ENCODE assay signal across 20 mouse cellular contexts in genomic region chr6:71279418-71279817, GRCm38 (mm10). TPM values are rescaled to one million over a fixed set of nuclear protein-coding genes. Genes with fewer than 3 reads are reported as not detected.
DNase-seq lines count a peak whose midpoint lies in the region; ATAC-seq and TF ChIP-seq lines count a peak whose summit lies in the region.
"Had no signal": no experiment of that assay in that cellular context is flagged by ENCODE, and none has a peak within 500 bp of the region (broad histone marks: within the 10 kb centered on the region; RNA-seq: fewer than 3 reads in every experiment).

No protein-coding gene starts in this region.

- no peaks in the 10 kb centered on the region for H3K27me3 ChIP-seq in kidney, postnatal 0 days (ENCODE audit: insufficient read depth, low read length)
- H3K27me3 ChIP-seq: embryonic facial prominence, embryonic 15.5 days; forebrain, embryonic 15.5 days; hindbrain, embryonic 12.5 days; limb, embryonic 13.5 days; midbrain, embryonic 12.5 days; neural tube, embryonic 12.5 days had no signal

- no peak overlapping the region for H3K27ac ChIP-seq in kidney, postnatal 0 days
- H3K27ac ChIP-seq: embryonic facial prominence, embryonic 15.5 days; forebrain, embryonic 15.5 days; hindbrain, embryonic 12.5 days; left cerebral cortex, adult 2 months; limb, embryonic 13.5 days; midbrain, embryonic 12.5 days; neural tube, embryonic 12.5 days had no signal

- 64% methylated on average over 1 of the region's 1 CpGs for WGBS in kidney, postnatal 0 days

- H3K9ac ChIP-seq in kidney, postnatal 0 days (ENCODE audit: low read depth, low read length) = no peak overlapping the region
- H3K9ac ChIP-seq: embryonic facial prominence, embryonic 15.5 days; forebrain, embryonic 15.5 days; hindbrain, embryonic 12.5 days; limb, embryonic 13.5 days; midbrain, embryonic 12.5 days; neural tube, embryonic 12.5 days had no signal

- no peak overlapping the region for H3K4me2 ChIP-seq in kidney, postnatal 0 days (ENCODE audit: low read length)
- H3K4me2 ChIP-seq: embryonic facial prominence, embryonic 15.5 days; forebrain, embryonic 15.5 days; hindbrain, embryonic 12.5 days; limb, embryonic 13.5 days; midbrain, embryonic 12.5 days; neural tube, embryonic 12.5 days had no signal

- no peak overlapping the region for H3K4me3 ChIP-seq in kidney, postnatal 0 days (replicated peaks; ENCODE audit: low read depth, low read length)
- H3K4me3 ChIP-seq: embryonic facial prominence, embryonic 15.5 days; forebrain, embryonic 15.5 days; hindbrain, embryonic 12.5 days; left cerebral cortex, adult 2 months; limb, embryonic 13.5 days; midbrain, embryonic 12.5 days; neural tube, embryonic 12.5 days had no signal

- no peak for DNase-seq in kidney, postnatal 0 days (ENCODE audit: low spot score)
- DNase-seq in kidney, postnatal 4 days = no peak
- DNase-seq in B cell, adult 2 months = peak; percentile 6 to 11
- peak; percentile 25 for DNase-seq in MEL-GATA-1-ER (ENCODE audit: extremely low read depth, low read depth)
- peak; percentile 11 for DNase-seq in fibroblast of lung, adult 2 months (ENCODE audit: low read depth)
- DNase-seq in retina, embryonic 14.5 days (ENCODE audit: low spot score) = no peak
- no peak for DNase-seq in frontal cortex, postnatal 14 days (ENCODE audit: low spot score in 2 of 2)
- DNase-seq: gastrocnemius, postnatal 14 days; kidney, adult 8-10 months; lung, adult 2 months; thymus, postnatal 4 days had no signal

- H3K9me3 ChIP-seq in kidney, postnatal 0 days (replicated peaks; ENCODE audit: low read length) = no peaks in the 10 kb centered on the region
- H3K9me3 ChIP-seq: embryonic facial prominence, embryonic 15.5 days; forebrain, embryonic 15.5 days; hindbrain, embryonic 12.5 days; limb, embryonic 13.5 days; midbrain, embryonic 12.5 days; neural tube, embryonic 12.5 days had no signal

- H3K36me3 ChIP-seq in kidney, postnatal 0 days (ENCODE audit: insufficient read depth, low read length) = peaks cover 5% of the 10 kb centered on the region

- no peaks in the 10 kb centered on the region for H3K4me1 ChIP-seq in kidney, postnatal 0 days (replicated peaks; ENCODE audit: insufficient read depth, low read length)
- H3K4me1 ChIP-seq: embryonic facial prominence, embryonic 15.5 days; forebrain, embryonic 15.5 days; hindbrain, embryonic 12.5 days; limb, embryonic 13.5 days; midbrain, embryonic 12.5 days; neural tube, embryonic 12.5 days had no signal

- peak; percentile 27; the same call in 1 of the 2 replicates for TF ChIP-seq CTCF in kidney, postnatal 0 days (IDR thresholded peaks at IDR 0.05; ENCODE audit: low read depth)

- no peak for ATAC-seq in kidney, postnatal 0 days (replicated peaks; ENCODE audit: low FRiP score, low read depth)
- ATAC-seq in erythroid progenitor cell, adult 5-6 weeks (replicated peaks; ENCODE audit: low FRiP score, poor library complexity, severe bottlenecking) = no peak
- ATAC-seq: forebrain, embryonic 15.5 days had no signal

RNA-seq across cellular contexts. Expression of gene Krcc1, which starts 7.9 kb away (rescaled TPM):
- polyA plus RNA-seq in kidney, postnatal 0 days (2015; fragmentation: Nextera tagmentation; extraction: Ambion mirVana) = 90.7 and 93.1 TPM in 2 replicates
- total RNA-seq in erythroid progenitor cell, adult 5-6 weeks (2015; ENCODE audit: low replicate concordance) = 21.8 and 56.9 TPM in 2 replicates
- 42.4 and 49.0 TPM in 2 replicates for total RNA-seq in erythroid progenitor cell, adult 5-6 weeks (2017; ENCODE audit: low replicate concordance)

RNA-seq across cellular contexts. Expression of gene Smyd1, which starts 42.6 kb away (rescaled TPM):
- polyA plus RNA-seq in kidney, postnatal 0 days (2015; fragmentation: Nextera tagmentation; extraction: Ambion mirVana) = 0.12 and 0.36 TPM in 2 replicates
- total RNA-seq in erythroid progenitor cell, adult 5-6 weeks (2015; ENCODE audit: low replicate concordance) = not detected in 2 replicates
- not detected in 2 replicates for total RNA-seq in erythroid progenitor cell, adult 5-6 weeks (2017; ENCODE audit: low replicate concordance)

RNA-seq across cellular contexts. Expression of gene Cd8b1, which starts 43.2 kb away (rescaled TPM):
- 0.12 TPM in 1 of 2 replicates, not detected in the other for polyA plus RNA-seq in kidney, postnatal 0 days (2015; fragmentation: Nextera tagmentation; extraction: Ambion mirVana)
- total RNA-seq in erythroid progenitor cell, adult 5-6 weeks (2015; ENCODE audit: low replicate concordance) = 0.84 and 1.4 TPM in 2 replicates
- total RNA-seq in erythroid progenitor cell, adult 5-6 weeks (2017; ENCODE audit: low replicate concordance) = 0.51 TPM in 1 of 2 replicates, not detected in the other
- total RNA-seq: gastrocnemius, postnatal 14 days; left cerebral cortex, adult 2 months had no signal
- polyA plus RNA-seq: cortical plate, adult 2 months; embryonic facial prominence, embryonic 15.5 days; forebrain, embryonic 15.5 days; hindbrain, embryonic 12.5 days; limb, embryonic 13.5 days; midbrain, embryonic 12.5 days; neural tube, embryonic 12.5 days had no signal

Comparison
In these comparisons a context has a peak if more than half of its experiments do, and no peak if none do; other contexts are left out.
1. DNase-seq: peak in B cell, adult 2 months (2 of 2), MEL-GATA-1-ER (single experiment) and fibroblast of lung, adult 2 months (single experiment); none in kidney, postnatal 0 days (single experiment), kidney, postnatal 4 days (0 of 2), retina, embryonic 14.5 days (single experiment) and frontal cortex, postnatal 14 days (0 of 2).